Mouse (Mus musculus) G1E (cell line): ENCODE measurements around the gene Pou2f2. TPM values are rescaled to one million over a fixed set of nuclear protein-coding genes. Genes with fewer than 3 reads are reported as not detected.

Source experiments
- ATAC-seq: 2 replicates; pipeline ENCODE4 v1.8.0; 2016; ENCODE audit warnings: mild to moderate bottlenecking; ENCODE audit not compliant: insufficient number of reproducible peaks, poor library complexity, low FRiP score, severe bottlenecking; ENCODE audit errors: extremely low read depth
- DNase-seq: peaks from one replicate; pipeline ENCODE4 v3.0.0; 2012; ENCODE audit warnings: low spot score
- H3K27me3 ChIP-seq: 2 replicates; pipeline ENCODE4 v1.6.1; 2012; ENCODE audit warnings: mild to moderate bottlenecking, low read length, inconsistent platforms; ENCODE audit not compliant: insufficient read depth
- H3K36me3 ChIP-seq: replicated peaks from 2 replicates; pipeline ENCODE3; 2012; ENCODE audit warnings: mild to moderate bottlenecking, inconsistent platforms
- H3K4me1 ChIP-seq: 2 replicates; pipeline ENCODE4 v1.6.1; 2012; ENCODE audit warnings: low read depth, low read length, inconsistent platforms, mixed read lengths; ENCODE audit not compliant: insufficient read depth
- H3K4me3 ChIP-seq: 2 replicates; pipeline ENCODE4 v1.5.1; 2012; ENCODE audit warnings: low read depth, mild to moderate bottlenecking, inconsistent platforms, low read length, moderate library complexity, mixed read lengths
- H3K9me3 ChIP-seq: replicated peaks from 2 replicates; pipeline ENCODE4 v1.6.1; 2012; ENCODE audit warnings: inconsistent platforms
- CTCF ChIP-seq: IDR thresholded peaks from 2 replicates; pipeline ENCODE4 v1.5.1; 2012; ENCODE audit warnings: low read depth, low read length, inconsistent platforms, mixed read lengths
- GATA1 ChIP-seq: IDR thresholded peaks from 2 replicates; pipeline ENCODE4 v1.6.1; 2012; ENCODE audit warnings: borderline replicate concordance, low read length, inconsistent platforms, mixed read lengths
- GATA2 ChIP-seq: IDR thresholded peaks from 2 replicates; pipeline ENCODE4 v1.6.1; 2012; ENCODE audit warnings: low read depth, low read length, inconsistent platforms, borderline replicate concordance
- POLR2AphosphoS5 ChIP-seq: IDR thresholded peaks from 2 replicates; pipeline ENCODE4 v1.6.1; 2012; ENCODE audit warnings: low read depth, low read length, inconsistent platforms; ENCODE audit not compliant: insufficient replicate concordance
- TAL1 ChIP-seq: conservative IDR thresholded peaks from 2 replicates; pipeline ENCODE4 v1.6.1; 2012; ENCODE audit warnings: low read depth, low read length, inconsistent platforms, mixed read lengths
- polyA plus RNA-seq: library from polyadenylated mRNA; stranded (reverse); fragments of >175 nt; gene quantifications from 2 replicates; pipeline ENCODE4 v1.2.3, GENCODE M21; 2012
- total RNA-seq, 2 experiments: library from RNA; stranded (forward) in 1 of 2; stranded (reverse) in 1 of 2; fragments of 200-1000 nt in 1 of 2; fragments of >200 nt in 1 of 2; fragmentation: Nextera tagmentation in 1 of 2; gene quantifications; 2 replicates each; pipeline ENCODE4 v1.2.3; 2014 to 2017

Gene Pou2f2
- total and polyA plus RNA-seq, 3 experiments: 0.16 to 0.59 (median 0.38) TPM

DNA sequence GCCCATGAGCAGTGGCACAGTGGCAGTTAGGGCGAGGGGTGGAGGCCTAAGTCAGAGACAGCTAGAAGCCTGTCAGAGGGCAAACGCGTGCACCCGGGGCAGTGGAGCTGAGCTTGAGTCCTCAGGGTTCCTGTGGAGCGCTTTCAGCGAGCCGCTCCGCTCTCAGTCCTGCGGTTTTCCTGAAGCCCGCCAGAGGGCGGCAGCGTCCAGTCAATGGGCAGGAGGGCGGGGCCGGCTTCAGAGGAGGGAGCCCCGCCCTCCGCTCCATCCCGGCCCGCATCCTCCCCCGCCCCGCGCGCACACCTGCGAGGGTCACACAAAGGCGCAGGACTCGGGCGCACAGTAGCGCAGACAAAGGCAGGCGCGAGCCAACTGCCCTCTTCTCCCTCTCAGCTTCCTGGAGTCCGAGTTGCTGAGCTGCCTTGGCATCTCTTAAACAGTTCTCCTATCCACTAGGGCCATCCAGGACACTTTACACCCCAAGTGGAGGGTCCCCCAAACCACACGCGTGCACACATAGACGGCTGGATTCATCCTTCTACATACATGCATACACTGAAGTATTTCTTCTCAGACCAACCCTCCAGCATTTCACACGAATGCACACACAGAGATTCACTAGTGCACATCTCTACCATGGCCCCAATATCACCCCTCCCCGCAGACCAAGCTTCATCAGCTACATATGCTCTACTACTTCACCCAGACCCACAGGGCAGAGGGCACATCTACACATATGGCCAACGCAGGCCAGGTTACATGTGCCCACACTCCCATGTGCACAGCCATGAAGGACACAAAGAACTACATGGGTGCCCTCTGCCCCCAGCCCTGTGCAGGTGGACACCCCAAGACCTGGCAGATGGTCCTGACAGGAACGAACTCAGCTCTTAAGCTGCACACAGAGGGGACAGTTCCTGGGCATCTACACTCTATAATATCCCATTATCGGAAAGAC is 46.2 kb downstream of the Pou2f2 start:
- Histone ChIP-seq H3K9me3 (peaks cover 4% of the 10 kb centered on the region), H3K4me3 (peak overlapping the region; percentile 48; the same call in 1 of the 2 replicates), H3K36me3 (no peaks in the 10 kb centered on the region), H3K4me1 (peaks cover 22% of the 10 kb centered on the region), H3K27me3 (peaks cover 32% of the 10 kb centered on the region)
- ATAC-seq (0 out of 2 replicates have a peak, but pooled peaks have one; percentile 34), DNase-seq (peak; percentile 74)
- TF ChIP-seq CTCF: 0 out of 2 replicates have a peak, but pooled peaks have one; percentile 51
- TF ChIP-seq GATA1: no peak

DNA sequence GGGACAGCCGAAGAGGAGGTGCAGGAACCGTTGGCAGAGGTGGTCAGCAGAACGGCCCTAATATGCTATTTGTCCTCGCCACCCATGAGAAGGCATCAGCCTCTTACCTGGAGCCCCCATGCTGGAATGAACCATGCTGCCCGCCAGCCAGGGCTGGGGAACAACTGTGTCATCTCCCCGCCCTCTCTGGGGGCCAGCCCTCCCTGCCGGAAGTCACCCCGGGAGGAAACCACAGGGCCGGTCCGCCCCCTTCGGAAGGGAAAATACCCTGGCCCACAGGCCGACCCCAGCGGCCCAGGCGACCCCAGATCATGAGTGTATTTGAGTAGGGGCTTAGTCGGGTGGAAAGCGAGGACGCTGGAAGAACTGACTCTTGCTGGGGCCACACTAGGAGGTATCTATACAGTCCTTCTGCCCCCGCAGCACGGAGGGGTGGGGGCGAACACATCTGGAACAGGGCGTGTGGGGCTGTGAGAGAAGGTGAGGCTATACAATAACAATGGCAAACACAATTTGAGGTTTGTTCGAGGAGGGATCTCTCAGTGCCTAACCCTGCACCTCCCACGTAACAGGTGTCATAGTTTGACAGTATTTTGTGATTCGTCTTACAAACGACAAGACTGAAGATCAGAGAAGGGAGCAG is 47.1 kb downstream of the Pou2f2 start:
- H3K27me3 ChIP-seq: peaks cover 31% of the 10 kb centered on the region
- H3K9me3 ChIP-seq: peaks cover 4% of the 10 kb centered on the region
- H3K36me3 ChIP-seq: no peaks in the 10 kb centered on the region
- ATAC-seq (peak; percentile 34; the same call in 1 of the 2 replicates), DNase-seq (peak; percentile 75)
- H3K4me3 ChIP-seq: peak overlapping the region; percentile 67
- H3K4me1 ChIP-seq: peaks cover 22% of the 10 kb centered on the region
- no peak for TF ChIP-seq TAL1
- TF ChIP-seq POLR2AphosphoS5: no peak
- no peak for TF ChIP-seq GATA2
- TF ChIP-seq GATA1: no peak
- TF ChIP-seq CTCF: no peak

DNA sequence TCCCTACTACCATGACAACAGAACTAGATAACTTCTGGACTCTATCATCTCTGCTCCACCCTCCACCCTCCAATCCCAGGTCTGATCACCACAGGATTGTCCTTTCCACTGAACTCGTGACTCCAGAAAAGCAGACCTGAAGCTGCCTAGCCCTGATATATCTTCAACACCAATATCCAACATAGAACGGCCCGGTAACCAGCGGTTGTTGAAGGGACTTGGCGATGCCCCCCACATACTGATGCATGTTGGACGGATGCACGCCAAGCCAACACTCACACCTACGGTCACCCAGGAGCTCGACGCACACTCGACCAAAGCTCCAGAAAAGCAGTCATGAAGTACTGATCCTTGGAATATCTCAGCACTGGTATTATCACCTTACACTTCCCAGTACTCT is 48.3 kb downstream of the Pou2f2 start:
- Histone ChIP-seq H3K4me1 (peaks cover 22% of the 10 kb centered on the region), H3K9me3 (peaks cover 4% of the 10 kb centered on the region), H3K27me3 (peaks cover 36% of the 10 kb centered on the region), H3K36me3 (no peaks in the 10 kb centered on the region), H3K4me3 (no peak overlapping the region)
- TF ChIP-seq CTCF (no peak), GATA1 (no peak), POLR2AphosphoS5 (no peak), TAL1 (no peak), GATA2 (no peak)
- ATAC-seq (no peak), DNase-seq (no peak)

DNA sequence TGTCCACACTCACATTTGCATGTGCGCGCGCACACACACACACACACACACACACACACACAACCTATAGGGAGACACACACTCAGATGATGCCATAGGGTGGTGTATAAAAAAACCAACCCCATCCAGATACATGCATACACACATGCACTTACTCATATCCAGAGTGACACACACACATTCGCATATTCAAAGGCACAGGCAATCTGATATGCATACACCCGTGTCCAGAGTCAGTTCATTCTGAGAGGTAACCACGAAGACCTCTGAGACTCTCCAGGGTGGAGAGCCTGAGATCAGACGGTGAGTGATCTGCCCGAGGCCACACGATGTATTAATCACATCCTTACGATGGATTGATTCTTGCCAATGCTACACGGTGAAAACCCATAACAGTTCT is 49.0 kb downstream of the Pou2f2 start:
- H3K27me3 ChIP-seq: peaks cover 34% of the 10 kb centered on the region
- no peak for DNase-seq
- peaks cover 22% of the 10 kb centered on the region for H3K4me1 ChIP-seq
- H3K9me3 ChIP-seq: peaks cover under 1% of the 10 kb centered on the region
- no peak for ATAC-seq
- no peaks in the 10 kb centered on the region for H3K36me3 ChIP-seq
- no peak overlapping the region for H3K4me3 ChIP-seq
- TF ChIP-seq GATA2: no peak
- TF ChIP-seq POLR2AphosphoS5: no peak
- no peak for TF ChIP-seq CTCF
- no peak for TF ChIP-seq GATA1
- TF ChIP-seq TAL1: no peak

DNA sequence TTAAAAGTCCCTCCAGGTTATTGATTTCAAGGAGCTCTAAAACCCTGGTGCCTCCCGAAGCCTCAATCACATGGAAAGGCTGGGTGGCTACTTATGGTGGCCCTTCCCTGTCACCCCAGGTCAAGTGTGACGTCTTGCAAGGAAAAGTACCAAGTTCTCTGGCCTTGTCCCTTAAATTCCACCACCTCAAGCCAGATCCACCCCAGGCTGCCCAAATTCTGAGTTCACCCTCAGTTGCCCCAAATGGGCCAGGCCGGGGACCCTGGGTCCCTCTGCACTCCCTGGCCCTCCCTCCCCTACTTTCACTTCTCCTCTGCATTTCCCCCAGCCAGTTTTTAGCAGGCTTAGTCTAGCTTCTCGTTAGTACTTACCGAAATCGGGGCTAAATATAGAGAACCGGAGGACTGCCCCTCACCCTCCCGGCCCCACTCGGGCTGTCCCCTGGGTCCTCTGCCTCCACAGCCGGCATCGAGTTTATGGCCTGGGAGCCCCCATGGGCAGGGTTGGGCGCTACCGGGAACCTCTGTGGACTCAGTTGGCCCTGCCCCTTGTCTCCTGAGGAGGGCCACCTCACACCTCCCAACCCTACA is 50.0 kb downstream of the Pou2f2 start:
- TF ChIP-seq GATA1 (no peak), GATA2 (no peak), TAL1 (no peak), CTCF (no peak), POLR2AphosphoS5 (no peak)
- no peak for DNase-seq
- ATAC-seq: no peak
- no peak overlapping the region for H3K4me3 ChIP-seq
- no peaks in the 10 kb centered on the region for H3K9me3 ChIP-seq
- H3K36me3 ChIP-seq: no peaks in the 10 kb centered on the region
- H3K4me1 ChIP-seq: peaks cover 16% of the 10 kb centered on the region
- peaks cover 32% of the 10 kb centered on the region for H3K27me3 ChIP-seq

- H3K9me3 ChIP-seq: no peaks in the 10 kb centered on the region
- H3K27me3 ChIP-seq: peaks cover 30% of the 10 kb centered on the region
- DNase-seq: no peak
- no peak overlapping the region for H3K4me3 ChIP-seq
- peaks cover 12% of the 10 kb centered on the region for H3K4me1 ChIP-seq
- ATAC-seq: no peak
- H3K36me3 ChIP-seq: no peaks in the 10 kb centered on the region
- TF ChIP-seq POLR2AphosphoS5: no peak
- TF ChIP-seq GATA2: no peak
- TF ChIP-seq GATA1: no peak
Measured at GRCm38 (mm10) chr7:25127971-25128370, 51.6 kb downstream of the Pou2f2 start.
